Mouse (Mus musculus): ENCODE results near the gene Herc6. TPM values are rescaled to one million over a fixed set of nuclear protein-coding genes. Genes with fewer than 3 reads are reported as not detected.

The Herc6 gene
- polyA plus RNA-seq (2015; fragmentation: Nextera tagmentation; extraction: Ambion mirVana), result 0.82 and 1.3 TPM in 2 replicates

DNA sequence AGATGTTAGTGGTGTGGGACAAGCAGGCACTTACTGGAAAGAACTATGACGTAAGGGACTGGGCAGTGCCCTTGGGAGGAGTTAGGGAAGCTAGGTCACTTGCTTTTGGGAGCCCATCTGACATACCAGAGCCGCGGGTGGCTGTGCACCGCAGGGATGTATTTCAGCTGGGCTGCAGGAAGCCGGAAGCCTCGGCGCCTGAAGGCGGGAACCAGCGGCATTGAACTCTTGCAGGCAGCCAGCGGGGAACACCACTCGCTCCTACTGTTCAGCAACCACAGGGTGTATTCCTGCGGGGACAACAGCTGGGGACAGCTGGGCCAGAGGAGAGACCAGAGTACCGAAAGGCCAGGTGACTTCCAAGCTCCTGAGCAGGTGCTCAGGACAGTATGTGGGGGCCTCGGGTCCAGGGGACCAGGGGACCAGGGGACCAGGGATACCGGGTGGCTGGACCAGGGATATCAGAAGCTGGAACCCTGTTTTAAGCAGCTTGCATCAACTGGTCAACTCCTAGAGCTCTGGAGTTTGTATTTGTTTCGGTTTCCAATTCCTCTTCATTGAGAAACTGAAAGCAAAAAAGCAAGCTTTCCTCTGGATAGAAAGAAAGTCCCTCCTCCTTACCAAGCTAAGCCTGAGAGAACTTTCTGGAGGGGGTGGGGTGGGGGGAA is at the start of gene Herc6:
TSS of gene Herc6 (plus strand) at position 120 of the 668 bp plus-strand sequence.
- Histone ChIP-seq H3K4me1 (replicated peaks) (peaks cover 7% of the 10 kb centered on the region; the same call in 1 of the 2 replicates), H3K4me2 (replicated peaks) (peak within 1 kb of the TSS; percentile 53), H3K27ac (no peak within 1 kb of the TSS), H3K27me3 (no peaks in the 10 kb centered on the region), H3K36me3 (no peaks in the 10 kb centered on the region), H3K9me3 (no peaks in the 10 kb centered on the region), H3K4me3 (replicated peaks) (peak within 1 kb of the TSS; percentile 37), H3K9ac (replicated peaks) (peak within 1 kb of the TSS; percentile 36)
- 2% methylated on average over 16 of the region's 16 CpGs for WGBS
- ATAC-seq, result peak; percentile 79

- Histone ChIP-seq H3K27me3 (no peaks in the 10 kb centered on the region), H3K36me3 (no peaks in the 10 kb centered on the region), H3K4me3 (replicated peaks) (no peak overlapping the region), H3K4me1 (replicated peaks) (peaks cover 13% of the 10 kb centered on the region), H3K4me2 (replicated peaks) (no peak overlapping the region), H3K9me3 (no peaks in the 10 kb centered on the region), H3K27ac (no peak overlapping the region), H3K9ac (replicated peaks) (no peak overlapping the region)
- 74% methylated on average over 4 of the region's 4 CpGs for WGBS
- no peak for ATAC-seq
Measured at GRCm38 (mm10) chr6:57531011-57531410, 49.8 kb upstream of the Herc6 start.

DNA sequence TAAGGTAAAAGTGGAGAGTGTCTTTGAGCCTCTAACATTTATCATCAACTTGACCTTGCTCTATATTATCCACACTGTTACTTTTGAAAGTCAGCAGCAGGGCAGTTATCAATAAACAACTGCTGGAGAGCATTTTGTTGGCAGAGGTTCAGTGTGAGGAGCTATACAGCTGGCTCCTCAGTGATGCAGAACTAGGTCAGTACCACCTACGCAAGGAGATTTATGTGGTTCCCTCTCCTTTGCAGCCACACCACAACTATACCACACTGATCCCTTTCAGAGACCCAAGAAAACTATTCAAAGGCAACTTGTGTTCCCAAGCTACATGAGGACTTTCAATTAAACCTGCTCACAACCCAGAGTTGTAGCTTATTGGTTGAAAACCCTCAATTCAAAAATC is 49.4 kb upstream of the Herc6 start:
- Histone ChIP-seq H3K27me3 (no peaks in the 10 kb centered on the region), H3K9ac (replicated peaks) (no peak overlapping the region), H3K4me1 (replicated peaks) (peaks cover 13% of the 10 kb centered on the region), H3K4me3 (replicated peaks) (no peak overlapping the region), H3K36me3 (no peaks in the 10 kb centered on the region), H3K27ac (no peak overlapping the region), H3K9me3 (no peaks in the 10 kb centered on the region), H3K4me2 (replicated peaks) (no peak overlapping the region)
- 77% methylated on average over 1 of the region's 1 CpGs for WGBS
- ATAC-seq, result no peak

DNA sequence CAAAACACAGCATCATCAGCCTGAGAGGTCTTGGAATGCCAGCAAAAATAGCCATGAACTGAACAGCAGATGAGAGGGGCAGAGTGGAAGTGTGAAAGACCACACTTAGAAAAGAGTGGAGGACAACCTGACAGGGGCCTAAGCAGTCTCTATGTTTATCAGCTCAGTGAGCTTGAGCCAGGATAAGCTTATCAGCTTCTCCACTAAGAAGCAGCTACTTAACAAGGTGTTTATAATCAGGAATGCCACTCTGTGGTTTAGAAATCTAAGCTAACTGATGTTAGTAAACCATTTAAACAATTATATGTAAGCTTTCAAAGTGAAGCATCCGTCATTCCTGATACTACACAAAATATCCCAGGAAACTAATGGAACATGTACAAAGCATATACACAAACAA is 48.8 kb upstream of the Herc6 start:
- Histone ChIP-seq H3K4me2 (replicated peaks) (no peak overlapping the region), H3K36me3 (no peaks in the 10 kb centered on the region), H3K9ac (replicated peaks) (no peak overlapping the region), H3K27ac (no peak overlapping the region), H3K4me1 (replicated peaks) (peaks cover 13% of the 10 kb centered on the region), H3K9me3 (no peaks in the 10 kb centered on the region), H3K27me3 (no peaks in the 10 kb centered on the region), H3K4me3 (replicated peaks) (no peak overlapping the region)
- ATAC-seq, result no peak
- 92% methylated on average over 1 of the region's 1 CpGs for WGBS

GRCm38 (mm10) chr6:57533410-57533809 is 47.4 kb upstream of the Herc6 start:
- WGBS, result 75% methylated on average over 2 of the region's 2 CpGs
- H3K4me3 ChIP-seq (replicated peaks), result peak overlapping the region; percentile 86; the same call in 1 of the 2 replicates

DNA sequence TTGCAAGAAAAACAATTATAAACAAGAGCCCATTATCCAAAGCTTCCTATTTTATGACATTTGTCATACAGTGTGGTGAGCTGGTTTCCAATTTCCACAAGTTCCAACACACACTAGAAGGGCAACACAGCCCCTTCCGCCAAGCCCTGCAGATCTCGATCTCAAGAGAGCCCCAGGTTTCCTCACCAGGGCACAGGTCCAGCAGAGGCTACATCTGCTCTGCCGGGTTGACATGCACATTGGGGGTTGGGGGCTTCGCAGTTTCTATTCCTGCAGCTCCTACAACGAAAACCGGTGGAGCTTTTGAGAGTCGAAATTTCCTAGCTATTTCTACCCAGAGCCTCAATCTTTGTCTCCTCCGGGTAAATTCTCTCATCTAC is 46.6 kb upstream of the Herc6 start:
- WGBS, result 7% methylated on average over 8 of the region's 8 CpGs
- peak overlapping the region; percentile 85 for H3K9ac ChIP-seq (replicated peaks)
- no peak for ATAC-seq
- no peaks in the 10 kb centered on the region for H3K9me3 ChIP-seq
- peak overlapping the region; percentile 80 for H3K4me2 ChIP-seq (replicated peaks)
- H3K27me3 ChIP-seq, result no peaks in the 10 kb centered on the region
- H3K36me3 ChIP-seq, result no peaks in the 10 kb centered on the region
- peaks cover 13% of the 10 kb centered on the region for H3K4me1 ChIP-seq (replicated peaks)
- peak overlapping the region; percentile 86 for H3K4me3 ChIP-seq (replicated peaks)
- peak overlapping the region; percentile 57 for H3K27ac ChIP-seq

More at GRCm38 (mm10) chr6:57533410-57533809, 47.4 kb upstream of the Herc6 start:
- no peaks in the 10 kb centered on the region for H3K36me3 ChIP-seq
- H3K27ac ChIP-seq, result no peak overlapping the region
- no peaks in the 10 kb centered on the region for H3K27me3 ChIP-seq
- H3K9ac ChIP-seq (replicated peaks), result peak overlapping the region; percentile 85; the same call in 1 of the 2 replicates
- H3K9me3 ChIP-seq, result no peaks in the 10 kb centered on the region
- H3K4me1 ChIP-seq (replicated peaks), result peaks cover 13% of the 10 kb centered on the region
- peak overlapping the region; percentile 80; the same call in 1 of the 2 replicates for H3K4me2 ChIP-seq (replicated peaks)
- ATAC-seq, result no peak

GRCm38 (mm10) chr6:57534611-57535286 is 46.1 kb upstream of the Herc6 start:
- Histone ChIP-seq H3K9me3 (no peaks in the 10 kb centered on the region), H3K4me2 (replicated peaks) (peak overlapping the region; percentile 80), H3K4me1 (replicated peaks) (peaks cover 13% of the 10 kb centered on the region), H3K36me3 (no peaks in the 10 kb centered on the region), H3K27ac (peak overlapping the region; percentile 57), H3K9ac (replicated peaks) (peak overlapping the region; percentile 85), H3K27me3 (no peaks in the 10 kb centered on the region), H3K4me3 (replicated peaks) (peak overlapping the region; percentile 86)
- peak; percentile 70 for ATAC-seq
- 1% methylated on average over 31 of the region's 31 CpGs for WGBS

DNA sequence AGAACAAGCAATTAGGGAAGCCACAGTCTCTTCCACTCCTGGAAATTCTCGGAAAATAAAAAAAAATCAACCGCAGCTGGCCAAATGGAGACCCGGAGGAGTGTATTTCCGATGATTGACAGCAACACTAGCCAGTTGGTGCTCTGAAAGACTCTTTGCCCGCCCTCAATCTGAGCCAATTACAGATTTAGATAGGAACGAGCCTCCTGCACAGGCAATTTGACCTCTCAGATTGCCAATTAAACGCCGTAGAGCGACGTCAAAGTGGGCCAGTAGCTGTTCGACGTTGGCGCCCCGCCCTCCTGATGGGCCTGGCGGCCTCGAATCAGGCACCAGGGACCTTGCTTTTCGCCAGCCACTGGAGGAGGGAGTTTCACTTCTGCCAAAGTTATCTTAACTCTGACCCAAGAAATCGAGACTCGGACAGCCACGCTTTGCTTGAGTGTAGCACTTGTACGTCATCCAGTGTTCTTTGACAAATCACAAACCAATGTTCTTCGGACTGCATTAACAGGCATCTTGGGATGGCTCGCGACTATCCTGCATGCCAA is 45.3 kb upstream of the Herc6 start, which contains the start of gene Ppm1k:
TSS of gene Ppm1k (minus strand) at position 83 of the 551 bp plus-strand sequence.
- H3K27ac ChIP-seq, result peak within 1 kb of the TSS; percentile 57
- peak within 1 kb of the TSS; percentile 85 for H3K9ac ChIP-seq (replicated peaks)
- under 1% methylated on average over 24 of the region's 24 CpGs for WGBS
- H3K36me3 ChIP-seq, result no peaks in the 10 kb centered on the region
- ATAC-seq, result peak; percentile 99
- H3K27me3 ChIP-seq, result no peaks in the 10 kb centered on the region
- peaks cover 13% of the 10 kb centered on the region for H3K4me1 ChIP-seq (replicated peaks)
- no peaks in the 10 kb centered on the region for H3K9me3 ChIP-seq
- H3K4me2 ChIP-seq (replicated peaks), result peak within 1 kb of the TSS; percentile 80
- H3K4me3 ChIP-seq (replicated peaks), result peak within 1 kb of the TSS; percentile 86

DNA sequence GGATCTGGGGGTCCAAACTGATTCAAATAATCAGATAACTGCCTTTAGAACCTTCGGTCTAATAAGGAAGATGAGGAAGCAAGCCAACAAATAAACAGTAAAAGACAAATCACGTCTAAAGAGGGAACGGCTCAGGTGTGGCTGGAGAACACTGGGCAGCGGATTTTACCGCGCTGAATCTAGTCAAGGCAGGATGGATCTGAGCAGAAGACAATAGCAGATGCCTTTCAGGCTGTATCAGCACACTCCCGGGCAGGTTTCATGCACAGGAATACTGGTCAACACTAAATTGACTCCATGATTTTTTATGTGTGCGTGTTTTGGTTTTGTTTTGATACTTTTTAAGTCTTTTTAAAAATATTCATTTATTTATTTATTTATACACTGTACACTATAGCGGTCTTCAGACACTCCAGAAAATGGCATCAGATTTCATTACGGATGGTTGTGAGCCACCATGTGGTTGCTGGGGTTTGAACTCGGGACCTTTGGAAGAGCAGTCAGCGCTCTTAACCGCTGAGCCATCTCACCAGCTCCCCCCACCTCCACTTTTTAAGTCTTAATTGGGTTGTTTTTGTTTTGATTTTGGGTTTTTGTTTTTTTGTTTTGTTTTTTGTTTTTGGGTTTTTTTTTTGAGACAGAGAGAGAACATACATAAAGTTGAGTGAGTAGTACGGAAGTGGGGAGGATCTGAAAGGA is 44.7 kb upstream of the Herc6 start:
- H3K4me3 ChIP-seq (replicated peaks), result peak overlapping the region; percentile 86
- H3K36me3 ChIP-seq, result no peaks in the 10 kb centered on the region
- 22% methylated on average over 14 of the region's 14 CpGs for WGBS
- H3K27me3 ChIP-seq, result no peaks in the 10 kb centered on the region
- peak overlapping the region; percentile 42 for H3K27ac ChIP-seq
- H3K4me2 ChIP-seq (replicated peaks), result peak overlapping the region; percentile 80
- no peaks in the 10 kb centered on the region for H3K9me3 ChIP-seq
- H3K4me1 ChIP-seq (replicated peaks), result peaks cover 13% of the 10 kb centered on the region
- peak overlapping the region; percentile 60 for H3K9ac ChIP-seq (replicated peaks)
- ATAC-seq, result peak; percentile 59

DNA sequence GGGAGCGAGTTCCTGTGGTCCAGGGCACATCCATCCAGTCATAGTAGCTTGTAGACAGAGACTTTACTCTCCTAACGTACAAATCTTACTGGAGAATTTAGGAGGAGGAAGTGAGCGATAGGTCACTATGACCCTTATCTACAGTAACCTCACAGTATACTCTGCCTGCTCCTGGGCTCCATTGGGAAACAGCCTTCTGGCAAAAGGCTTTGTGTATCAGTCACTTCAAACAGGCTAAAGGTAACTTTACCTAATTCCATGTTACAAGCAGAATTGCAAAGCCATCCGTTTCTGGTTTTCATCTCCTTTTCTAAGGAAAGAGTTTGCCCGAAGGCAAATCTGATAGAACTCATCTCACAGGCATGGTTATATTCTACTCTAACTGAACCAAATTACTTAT is 42.9 kb upstream of the Herc6 start:
- H3K27ac ChIP-seq, result no peak overlapping the region
- WGBS, result 91% methylated on average over 5 of the region's 5 CpGs
- H3K4me3 ChIP-seq (replicated peaks), result no peak overlapping the region
- no peak for ATAC-seq
- H3K36me3 ChIP-seq, result no peaks in the 10 kb centered on the region
- H3K4me1 ChIP-seq (replicated peaks), result peaks cover 13% of the 10 kb centered on the region
- no peak overlapping the region for H3K9ac ChIP-seq (replicated peaks)
- H3K27me3 ChIP-seq, result no peaks in the 10 kb centered on the region
- H3K4me2 ChIP-seq (replicated peaks), result no peak overlapping the region
- no peaks in the 10 kb centered on the region for H3K9me3 ChIP-seq

- H3K4me2 ChIP-seq (replicated peaks), result no peak overlapping the region
- H3K27me3 ChIP-seq, result no peaks in the 10 kb centered on the region
- 81% methylated on average over 5 of the region's 5 CpGs for WGBS
- H3K9ac ChIP-seq (replicated peaks), result no peak overlapping the region
- no peak overlapping the region for H3K4me3 ChIP-seq (replicated peaks)
- no peaks in the 10 kb centered on the region for H3K36me3 ChIP-seq
- H3K9me3 ChIP-seq, result no peaks in the 10 kb centered on the region
- ATAC-seq, result no peak
- no peak overlapping the region for H3K27ac ChIP-seq
- H3K4me1 ChIP-seq (replicated peaks), result 0 out of 2 replicates have a peak, but pooled peaks cover under 1% of the 10 kb centered on the region
Measured at GRCm38 (mm10) chr6:57540950-57541498, 39.8 kb upstream of the Herc6 start.

All from midbrain, embryonic 13.5 days (tissue).